Mouse (Mus musculus): Measurements from ENCODE around the gene Msi2. TPM values are rescaled to one million over a fixed set of nuclear protein-coding genes. Genes with fewer than 3 reads are reported as not detected.

The Msi2 gene
- total RNA-seq, 2 experiments from 2014 or later, result 110 to 113 TPM

DNA sequence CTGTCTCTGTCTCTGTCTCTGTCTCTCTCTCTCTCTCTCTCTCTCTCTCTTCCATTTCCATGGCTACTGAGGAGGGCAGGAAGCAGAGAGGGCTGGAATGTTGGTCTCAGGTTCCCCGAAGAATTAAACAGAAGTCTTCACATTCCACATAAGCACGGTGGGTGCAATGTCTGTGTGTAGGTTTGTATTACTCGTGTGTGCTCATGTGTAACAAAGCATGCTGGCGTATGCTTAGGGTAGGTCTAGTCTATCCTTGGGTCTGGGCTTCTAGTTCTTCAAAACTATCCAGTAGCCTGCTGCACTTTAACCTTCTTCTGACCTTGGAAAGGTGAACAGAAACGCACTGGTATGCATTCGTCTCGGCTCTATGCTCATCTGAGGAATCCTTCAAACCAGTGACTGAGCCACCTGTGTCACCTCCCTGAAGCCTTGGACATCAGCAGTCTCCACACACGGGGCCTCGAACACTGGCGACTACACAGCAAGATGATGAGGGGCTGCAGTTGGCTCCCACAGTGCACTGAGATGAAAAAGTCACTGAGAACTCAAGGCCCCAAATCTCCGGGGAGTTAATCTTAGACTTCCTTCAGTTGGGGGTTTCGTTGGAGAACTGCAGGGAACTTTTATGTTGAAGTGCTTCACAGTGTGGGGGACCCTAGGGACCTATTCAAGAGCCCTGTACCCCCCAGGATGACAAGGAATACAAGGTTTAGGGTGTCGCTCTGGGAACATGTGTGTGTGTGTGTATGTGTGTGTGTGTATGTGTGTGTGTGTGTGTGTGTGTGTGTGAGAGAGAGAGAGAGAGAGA, 123.3 kb downstream of the Msi2 start:
- DNase-seq (ENCODE audit: low spot score in 2 of 2), result no peak

DNA sequence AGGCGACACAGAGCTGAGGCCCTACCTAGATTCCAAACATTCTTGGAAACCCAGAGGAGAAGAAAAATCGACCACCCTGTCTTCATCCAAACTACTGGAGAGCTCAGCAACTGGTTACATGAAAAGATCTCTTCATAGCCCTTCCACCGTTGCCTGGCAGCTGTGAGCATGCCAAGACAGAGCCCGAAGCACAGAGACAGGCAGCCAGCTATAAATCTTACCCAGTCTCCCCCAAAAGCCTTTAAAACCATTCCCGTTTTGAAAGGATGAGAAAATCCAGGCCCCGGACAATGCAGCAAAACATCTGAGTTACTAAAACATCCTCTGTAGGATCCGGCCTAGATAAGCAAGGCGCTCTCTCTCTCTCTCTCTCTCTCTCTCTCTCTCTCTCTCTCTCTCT, 124.3 kb downstream of the Msi2 start:
- no peak for DNase-seq (ENCODE audit: low spot score in 2 of 2)

DNA sequence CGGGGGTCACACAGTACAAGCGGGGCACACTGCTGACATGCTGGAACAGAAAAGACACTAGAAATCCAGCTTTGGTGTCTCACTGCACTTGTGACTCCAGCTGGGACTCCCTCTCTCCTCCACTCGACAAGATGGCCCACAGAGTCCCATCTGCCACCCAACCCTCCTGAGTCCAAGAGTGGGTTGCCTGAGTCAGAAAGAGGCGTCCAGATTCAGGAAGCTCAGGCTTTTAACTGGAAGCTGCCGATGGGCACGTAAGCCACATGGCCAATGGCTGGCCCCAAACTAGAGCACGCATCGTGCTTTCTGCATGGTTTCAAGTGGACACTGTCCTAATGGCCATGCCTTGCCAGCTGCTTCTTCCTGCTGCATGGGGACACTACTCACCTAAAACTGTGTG, 126.2 kb downstream of the Msi2 start:
- DNase-seq (ENCODE audit: low spot score in 2 of 2), result peak in 1 of 2 experiments; percentile 49

DNA sequence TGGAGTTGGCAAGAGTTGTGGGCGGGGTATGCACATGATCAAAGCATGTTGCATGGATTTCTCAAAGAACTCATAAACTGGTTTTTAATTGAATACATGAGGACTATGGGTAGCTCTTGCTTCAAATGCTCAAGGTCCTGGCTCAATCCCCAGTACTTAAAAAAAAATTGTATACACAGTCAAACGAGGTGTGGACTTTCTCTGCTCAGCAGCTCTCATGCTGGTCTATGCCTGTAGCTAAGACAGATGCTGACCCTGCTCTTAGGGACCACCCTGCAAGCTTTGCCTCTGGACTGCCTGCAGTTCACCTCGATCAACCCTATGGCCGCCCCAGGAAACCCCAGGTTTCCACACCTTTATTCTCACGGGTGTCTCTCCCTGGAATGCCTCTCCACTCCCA, 127.7 kb downstream of the Msi2 start:
- no peak for DNase-seq (ENCODE audit: low spot score in 2 of 2)

DNA sequence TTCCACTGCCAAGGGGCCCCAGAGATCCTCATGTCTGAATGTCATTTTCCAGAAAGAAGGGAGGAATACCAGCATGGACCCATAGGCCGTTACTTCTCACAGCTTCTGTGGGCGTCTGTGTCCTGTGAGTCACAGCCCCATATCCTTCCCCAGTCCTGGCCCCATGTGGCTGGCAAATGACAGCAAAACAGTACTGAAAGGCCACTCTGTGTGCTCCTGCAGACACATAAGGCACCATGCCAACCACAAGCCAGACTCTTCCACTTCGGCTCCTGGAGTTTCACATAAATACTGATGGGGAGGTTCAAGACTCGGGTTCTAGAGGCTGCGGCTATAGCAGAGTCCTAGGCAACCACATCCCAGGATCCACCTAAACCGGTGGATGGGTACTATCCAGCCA, 128.7 kb downstream of the Msi2 start:
- no peak for DNase-seq (ENCODE audit: low spot score in 2 of 2)

DNA sequence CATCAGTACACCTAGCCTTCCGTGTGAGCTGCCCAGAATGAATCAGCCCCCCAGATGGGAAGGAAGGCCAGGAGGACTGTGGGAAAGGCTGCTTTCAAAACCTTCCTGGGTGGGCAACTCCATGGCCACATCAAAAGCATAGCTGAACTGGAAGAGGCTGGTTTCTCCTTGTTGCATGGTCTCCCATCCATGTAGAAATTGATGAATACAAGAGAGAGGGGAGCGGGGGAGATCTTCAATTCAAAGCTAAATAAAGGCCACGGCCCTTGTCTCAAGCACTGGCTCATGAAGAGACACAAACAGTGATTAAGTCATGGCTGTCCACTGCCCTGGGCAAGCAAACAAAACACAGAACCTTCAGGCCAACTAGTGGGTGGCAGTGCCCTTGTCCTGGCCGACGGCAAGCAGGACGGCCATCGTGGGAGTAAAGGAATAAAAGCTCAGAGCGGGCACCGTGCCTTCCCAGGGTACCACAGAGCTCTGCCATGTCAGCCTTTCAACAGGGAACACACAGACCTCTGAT, 129.6 kb downstream of the Msi2 start:
- DNase-seq (ENCODE audit: low spot score in 2 of 2), result no peak

DNA sequence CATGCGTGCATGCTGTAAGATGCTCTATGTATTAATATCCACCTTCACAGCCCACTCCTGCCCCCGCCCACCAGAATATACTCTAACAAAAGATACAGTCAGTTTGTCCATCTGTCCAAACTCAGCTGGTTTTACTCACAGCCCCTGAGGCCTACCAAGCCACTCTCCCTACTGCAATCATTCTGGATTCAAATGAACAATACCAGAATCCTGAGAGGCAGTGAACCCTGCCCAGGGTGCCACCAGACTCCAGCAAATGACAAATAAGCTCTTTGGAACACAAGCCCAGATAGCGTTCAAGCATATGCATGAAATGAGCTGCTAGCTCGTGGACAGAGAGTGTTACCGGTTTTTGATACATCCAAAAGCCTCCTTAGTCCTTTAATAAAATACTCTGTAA, 130.6 kb downstream of the Msi2 start:
- no peak for DNase-seq (ENCODE audit: low spot score in 2 of 2)

DNA sequence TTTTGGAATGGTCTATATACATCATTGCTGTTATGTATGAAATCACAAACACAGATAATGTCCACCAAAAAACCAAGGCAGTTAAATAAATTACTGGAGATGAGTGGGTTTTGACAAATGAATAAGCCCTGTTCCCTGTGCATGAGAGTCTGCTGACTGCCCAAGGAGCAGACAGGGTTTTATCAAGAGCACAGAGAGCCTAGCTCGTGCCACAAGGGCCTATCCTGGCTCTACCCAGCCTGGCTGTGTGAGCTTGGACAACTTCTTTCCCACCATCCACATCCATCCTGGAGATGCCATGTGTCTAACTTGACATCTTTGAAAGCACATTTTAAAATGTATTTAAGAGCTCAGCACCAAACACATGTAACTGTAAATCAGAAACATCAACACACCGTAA, 132.4 kb downstream of the Msi2 start:
- no peak for DNase-seq (ENCODE audit: low spot score in 2 of 2)

DNA sequence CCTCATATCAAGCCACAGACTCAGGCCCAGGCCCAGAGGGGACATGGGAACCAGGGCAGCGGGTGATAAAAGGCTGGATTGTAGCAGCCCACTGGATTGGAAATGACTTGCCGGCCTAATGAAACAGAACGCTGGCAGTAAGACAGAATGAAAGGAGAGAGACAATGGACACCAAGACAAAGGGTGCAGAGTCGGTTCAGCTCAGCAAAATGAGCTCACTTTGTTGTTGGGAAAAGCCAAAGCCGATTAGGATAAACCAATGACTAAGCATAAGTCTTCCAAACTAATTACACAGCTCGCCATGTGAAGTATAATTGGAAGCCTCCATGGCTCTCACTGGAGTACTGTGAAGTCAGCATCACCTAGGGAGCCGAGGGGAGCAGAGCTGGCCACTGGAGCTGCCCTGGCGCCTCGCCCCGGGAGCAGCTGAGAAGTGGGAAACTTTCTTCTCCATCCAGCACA, 133.1 kb downstream of the Msi2 start:
- peak in 1 of 2 experiments; percentile 42 for DNase-seq (ENCODE audit: low spot score in 2 of 2)

DNA sequence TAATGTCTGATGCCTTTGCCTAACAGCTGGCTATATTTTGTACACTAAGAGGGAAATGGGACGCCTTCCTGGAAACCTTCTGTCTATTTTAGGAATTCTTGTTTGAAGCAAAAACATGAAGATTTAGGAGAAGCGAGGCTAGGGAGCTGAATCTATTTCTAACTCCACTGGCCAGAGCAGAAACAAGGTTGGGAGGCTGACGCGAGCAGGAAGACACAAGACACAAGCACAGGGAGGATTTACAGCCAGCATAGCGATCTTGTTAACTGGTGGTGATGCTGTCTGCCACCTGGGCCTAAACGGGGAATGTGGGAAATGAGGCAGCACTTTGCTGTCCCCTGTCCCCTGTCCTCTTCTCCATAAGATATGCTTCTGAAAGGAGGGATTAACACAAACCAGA, 134.4 kb downstream of the Msi2 start:
- DNase-seq (ENCODE audit: low spot score in 2 of 2), result no peak

DNA sequence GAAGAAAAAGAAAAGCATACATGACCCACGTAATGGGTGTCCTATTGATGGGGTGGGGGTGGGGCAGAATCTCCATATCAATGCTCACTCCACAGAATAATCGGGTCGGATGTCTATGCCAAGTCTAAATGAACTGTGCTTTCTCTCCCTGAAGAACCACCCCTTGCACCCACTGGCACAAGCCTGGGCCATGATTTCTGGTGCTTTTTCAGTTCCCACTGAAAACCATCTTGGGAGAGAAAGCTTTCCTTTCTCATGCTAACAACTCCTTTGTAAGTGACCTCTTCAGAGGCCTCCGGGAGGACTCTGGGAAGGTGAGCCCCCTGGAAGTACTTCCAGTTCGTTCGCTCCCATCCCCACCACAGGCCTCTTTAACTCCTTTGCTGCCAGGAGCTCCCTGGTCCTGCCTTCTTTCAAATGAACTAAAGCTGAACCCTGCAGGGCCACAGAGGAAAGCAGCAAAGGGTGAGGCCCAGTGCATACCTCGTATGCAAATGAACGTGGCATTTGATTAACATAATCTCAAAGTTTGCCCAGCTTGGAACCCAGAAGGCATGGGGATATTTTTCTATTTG, 135.0 kb downstream of the Msi2 start:
- peak in 1 of 2 experiments; percentile 48 for DNase-seq (ENCODE audit: low spot score in 2 of 2)

DNA sequence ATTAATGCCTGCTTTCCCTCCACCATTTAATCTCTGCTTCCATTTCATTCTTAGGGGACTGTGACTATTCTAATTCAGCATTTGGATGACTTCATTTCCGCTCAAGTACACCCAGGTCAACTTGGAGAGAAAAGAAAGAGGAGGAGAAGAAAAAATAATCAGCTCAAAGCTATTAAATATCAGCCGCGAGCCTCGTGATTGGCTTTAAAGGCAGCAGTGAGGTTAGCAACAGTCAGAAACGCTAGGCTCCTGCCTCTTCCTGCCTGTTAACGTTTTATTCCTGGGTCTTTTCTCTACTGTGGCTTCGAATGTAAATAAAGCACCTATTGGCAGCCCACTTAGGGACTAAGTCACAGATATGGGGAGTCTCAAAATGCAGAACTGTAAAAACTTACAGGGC, 135.5 kb downstream of the Msi2 start:
- DNase-seq (ENCODE audit: low spot score in 2 of 2), result no peak

DNA sequence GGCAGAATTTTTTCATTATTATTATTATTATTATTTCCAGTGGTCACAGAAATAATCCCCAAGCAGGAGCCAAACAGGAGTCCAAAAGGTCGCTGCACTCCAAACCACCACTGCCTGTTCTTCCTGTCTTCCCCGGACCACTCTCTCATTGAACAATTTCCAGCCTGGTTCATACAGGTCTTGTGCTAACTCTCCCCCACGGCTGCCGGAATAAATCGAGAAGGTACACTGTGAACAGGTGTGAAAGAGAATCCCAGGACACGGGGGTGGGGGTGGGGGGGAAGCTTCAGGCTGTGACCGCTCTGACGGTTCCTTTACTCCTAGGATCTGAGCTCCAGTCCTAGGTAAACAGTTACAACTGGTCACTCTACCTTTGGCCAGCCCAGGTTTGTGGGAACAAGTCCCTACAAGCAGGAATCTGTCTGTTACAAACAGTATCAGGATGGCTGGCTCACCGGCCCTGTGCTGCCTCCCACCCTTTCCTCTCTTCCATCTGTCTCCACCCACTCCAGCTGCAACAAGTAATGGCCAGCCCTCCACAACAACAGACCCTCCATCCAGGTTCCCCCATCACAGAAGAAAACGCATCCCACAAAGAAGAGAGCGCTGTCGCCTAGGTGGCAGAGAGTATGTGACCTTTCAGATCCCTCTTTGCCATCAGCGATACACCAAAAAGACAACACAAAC, 136.1 kb downstream of the Msi2 start:
- DNase-seq (ENCODE audit: low spot score in 2 of 2), result no peak

DNA sequence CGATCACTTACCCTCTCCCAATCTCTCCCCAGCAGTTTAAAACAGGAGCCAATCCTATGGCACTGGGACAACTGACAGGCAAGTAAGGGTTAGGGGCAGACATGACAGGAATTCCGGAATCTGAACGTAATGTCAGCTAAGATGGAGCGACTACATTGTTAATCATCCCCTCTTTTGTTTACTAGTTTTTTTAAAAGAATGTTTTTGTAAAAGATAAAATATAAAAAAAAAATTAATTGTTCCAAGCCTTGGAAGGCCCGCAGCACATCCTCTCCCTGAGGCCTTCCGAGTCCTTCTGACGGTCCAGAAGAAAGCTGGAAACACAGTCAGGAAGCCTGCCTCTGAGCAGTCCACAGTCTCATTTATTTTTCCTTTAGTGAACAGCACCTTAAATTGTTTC, 136.9 kb downstream of the Msi2 start:
- DNase-seq (ENCODE audit: low spot score in 2 of 2), result no peak

DNA sequence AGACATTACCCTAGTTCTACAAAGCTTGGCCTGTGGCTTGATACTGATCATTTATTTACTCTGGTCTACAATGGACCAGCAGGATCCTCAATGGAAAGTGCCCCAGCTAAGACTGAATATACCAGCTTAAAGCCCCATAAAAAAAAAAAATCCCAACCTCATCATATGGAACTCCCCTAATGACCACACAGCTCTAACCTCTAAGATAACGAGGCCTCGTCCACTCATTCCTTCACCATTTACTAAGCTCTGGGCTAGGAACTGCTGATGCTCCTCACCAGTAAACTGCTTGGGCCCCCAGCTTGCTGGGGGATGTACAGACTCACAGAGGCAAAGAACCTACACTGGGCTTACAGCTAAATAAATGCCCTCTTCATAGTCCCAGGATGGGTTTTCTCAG, 139.6 kb downstream of the Msi2 start:
- DNase-seq (ENCODE audit: low spot score in 2 of 2), result no peak

DNA sequence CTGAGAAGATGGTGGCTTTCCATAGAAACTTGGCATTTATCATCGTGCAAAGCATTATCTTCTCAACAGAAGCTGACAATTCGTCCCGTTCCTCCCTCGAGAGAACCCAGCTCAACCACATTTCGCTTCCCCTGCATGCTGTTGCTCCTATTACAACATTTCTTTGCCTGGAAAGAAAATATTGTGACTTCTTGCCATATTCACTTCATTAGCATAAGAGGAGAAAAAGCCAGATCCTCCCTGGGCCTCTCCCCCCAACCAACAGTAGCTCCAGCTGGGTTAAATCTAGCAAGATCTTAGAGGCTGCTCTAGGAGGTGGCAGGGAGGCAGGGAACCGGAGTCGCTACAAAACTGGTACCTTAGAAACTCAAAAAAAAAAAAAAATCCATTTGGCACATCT, 141.2 kb downstream of the Msi2 start:
- DNase-seq (ENCODE audit: low spot score in 2 of 2), result peak in 1 of 2 experiments; percentile 41

DNA sequence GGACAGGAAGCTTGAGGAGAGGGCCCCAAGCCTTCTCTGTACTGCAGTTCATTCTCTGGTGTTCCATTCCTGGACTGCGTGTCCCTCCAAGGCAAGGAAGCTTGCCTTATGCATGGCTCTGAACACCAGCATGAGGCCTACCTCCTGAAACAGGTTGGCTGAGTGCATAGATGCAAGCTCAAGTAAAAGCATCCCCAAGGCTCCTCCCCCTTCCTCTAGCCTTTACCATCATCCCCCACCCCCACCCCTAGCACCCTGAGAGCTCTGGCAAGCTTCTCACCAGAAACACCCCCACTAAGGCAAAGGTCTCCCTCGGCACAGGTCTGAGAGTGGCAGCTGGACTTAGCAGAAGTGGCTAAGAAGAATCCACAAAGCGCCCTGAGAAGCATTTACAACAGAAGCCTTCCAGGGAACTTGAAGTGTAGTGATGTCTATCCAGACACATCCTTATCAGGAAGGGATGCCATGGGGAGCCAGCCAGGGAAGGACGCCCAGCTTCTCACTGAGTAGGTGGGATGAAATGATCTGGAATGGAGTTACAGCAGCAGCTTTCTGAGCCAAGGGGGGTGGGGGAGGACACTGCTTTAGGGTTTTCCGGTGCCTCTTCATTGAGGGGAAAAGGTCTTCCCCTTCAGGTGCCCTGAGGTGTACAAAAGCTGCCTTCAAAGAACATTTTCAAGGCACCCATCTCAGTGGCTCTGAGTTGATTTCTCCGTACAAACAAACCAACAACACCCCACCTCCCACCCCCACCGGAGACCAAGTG, 141.9 kb downstream of the Msi2 start:
- no peak for DNase-seq (ENCODE audit: low spot score in 2 of 2)

DNA sequence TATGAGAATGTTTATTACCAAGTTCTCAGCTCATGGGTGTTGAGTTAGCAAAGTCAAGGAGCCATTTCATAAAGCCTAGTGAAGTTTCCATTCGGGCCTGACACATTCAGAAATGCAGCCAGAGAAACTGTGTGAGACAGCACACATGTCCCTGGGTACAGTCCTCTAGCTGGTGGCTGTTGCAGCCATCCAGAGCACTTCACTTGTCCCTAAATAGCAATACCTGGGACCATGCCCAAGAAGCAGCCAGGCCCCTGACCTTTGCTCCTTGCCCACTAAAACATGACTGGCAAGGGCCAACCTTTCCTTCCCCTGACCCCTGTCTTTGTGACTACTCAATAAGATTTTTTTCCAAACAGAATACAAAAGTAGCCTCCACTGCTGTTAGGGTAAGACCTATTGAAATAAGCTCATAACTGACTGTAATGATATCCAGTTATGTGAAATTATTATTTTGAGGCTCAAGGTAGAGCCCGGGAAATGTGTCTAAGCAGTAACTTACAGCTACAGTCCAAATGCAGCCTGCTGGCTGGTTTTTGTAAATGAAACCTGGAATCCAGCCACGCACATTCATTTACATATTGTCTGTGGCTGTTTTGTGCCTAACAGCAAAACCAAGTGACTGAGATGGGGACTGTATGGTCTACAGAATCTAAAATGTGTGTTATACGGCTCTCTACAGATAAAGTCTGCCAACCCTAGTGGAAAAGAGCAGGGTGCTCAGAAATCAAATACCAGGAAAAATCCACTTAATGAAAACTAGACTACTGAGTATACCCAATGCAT, 143.5 kb downstream of the Msi2 start:
- DNase-seq (ENCODE audit: low spot score in 2 of 2), result peak in 1 of 2 experiments; percentile 57

DNA sequence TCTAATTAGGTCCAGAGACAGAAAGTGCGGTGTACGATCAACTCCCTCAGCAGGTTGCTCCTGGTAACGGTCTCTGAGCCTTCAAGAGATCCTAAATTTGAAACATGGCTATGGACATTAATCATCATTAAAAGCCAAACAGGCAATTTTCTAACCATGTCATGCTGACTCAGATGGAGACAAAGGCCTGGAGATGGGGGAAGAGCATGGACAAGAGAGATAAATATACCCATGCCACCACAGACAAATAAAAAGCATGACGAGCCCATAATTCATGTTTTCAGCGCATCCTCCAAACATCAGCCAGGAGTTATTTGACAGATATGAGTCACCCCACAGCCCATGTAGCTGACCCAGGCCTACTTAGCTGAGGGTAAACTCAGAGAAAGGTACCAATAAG, 145.3 kb downstream of the Msi2 start:
- DNase-seq (ENCODE audit: low spot score in 2 of 2), result no peak

DNA sequence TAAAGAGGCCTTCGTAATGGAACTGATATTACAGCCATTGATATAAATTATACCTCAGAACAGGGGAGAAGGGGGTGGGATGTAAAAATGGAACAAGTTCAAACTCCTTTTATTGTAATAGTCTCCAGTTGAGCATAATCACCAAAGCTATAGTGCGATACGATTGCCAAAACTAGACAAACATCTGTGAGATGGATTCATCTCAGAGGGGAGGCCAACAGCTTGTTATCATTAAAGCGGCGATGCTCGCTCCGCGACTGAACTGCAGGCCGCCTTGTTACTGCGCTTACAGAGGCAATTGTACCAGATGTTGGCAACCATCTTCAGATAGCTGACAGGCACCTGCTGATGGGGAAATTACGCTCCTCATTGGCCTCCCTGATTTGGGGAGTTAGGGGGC, 145.9 kb downstream of the Msi2 start:
- no peak for DNase-seq (ENCODE audit: low spot score in 2 of 2)

Measured in layer of hippocampus, adult 18-20 months (tissue).